Mouse (Mus musculus): ENCODE results near the gene Cacna2d1.

DNA sequence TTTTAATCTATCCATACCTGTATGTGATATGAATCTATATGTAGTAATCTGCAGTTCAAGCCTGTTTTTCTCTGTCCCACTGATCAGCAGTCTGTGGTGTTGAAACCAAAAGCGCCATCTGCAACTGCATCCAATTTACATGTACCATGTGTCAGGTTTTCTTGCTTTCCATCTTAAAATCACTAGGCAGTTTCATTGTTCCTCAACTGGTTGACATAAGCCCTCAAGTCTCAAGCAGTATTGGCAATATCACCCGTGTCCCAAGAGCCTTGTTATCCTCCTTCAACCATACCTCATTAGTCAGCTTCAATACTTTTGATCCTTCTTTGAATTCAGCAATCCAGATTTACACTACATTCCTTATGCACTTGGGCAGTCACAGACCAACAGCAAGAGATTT lies 301.4 kb downstream of the Cacna2d1 start:
- no peak for TF ChIP-seq EP300 (IDR thresholded peaks at IDR 0.05; ENCODE audit: low read depth)
- no peak for TF ChIP-seq CTCF (IDR thresholded peaks at IDR 0.05; ENCODE audit: low read depth)

All from liver, embryonic 14.5 days (tissue).